Mouse (Mus musculus) hindbrain, embryonic 13.5 days (tissue): Measurements from ENCODE around the gene Dph7. TPM values are rescaled to one million over a fixed set of nuclear protein-coding genes. Genes with fewer than 3 reads are reported as not detected.
"Not testable (repeated sequence)": the region's sequence is repeated elsewhere in the genome, so short reads cannot be mapped to it uniquely, and the experiment has no call there.

Source experiments
- ATAC-seq: fragments of 200-750 bp; cut with Nextera tagmentation; 2 replicates; pipeline ENCODE4 v1.8.0; 2017; ENCODE audit warnings: moderate TSS enrichment; ENCODE audit not compliant: low FRiP score
- H3K27ac ChIP-seq: fragments of 300-500 bp; sonication (generic); 2 replicates; pipeline ENCODE4 v1.5.1; 2015; ENCODE audit warnings: inconsistent platforms, mild to moderate bottlenecking, moderate library complexity
- H3K27me3 ChIP-seq: fragments of 300-500 bp; sonication (generic); 2 replicates; pipeline ENCODE4 v1.6.1; 2015; ENCODE audit warnings: mild to moderate bottlenecking, inconsistent platforms
- H3K36me3 ChIP-seq: fragments of 300-500 bp; sonication (generic); 2 replicates; pipeline ENCODE4 v1.6.1; 2015; ENCODE audit warnings: mild to moderate bottlenecking, inconsistent platforms
- H3K4me1 ChIP-seq: fragments of 300-500 bp; sonication (generic); replicated peaks from 2 replicates; pipeline ENCODE4 v1.6.1; 2015; ENCODE audit warnings: inconsistent platforms
- H3K4me2 ChIP-seq: fragments of 300-500 bp; sonication (generic); 2 replicates; pipeline ENCODE4 v1.6.1; 2015; ENCODE audit warnings: inconsistent platforms, mild to moderate bottlenecking, moderate library complexity
- H3K4me3 ChIP-seq: fragments of 300-500 bp; sonication (generic); 2 replicates; pipeline ENCODE4 v1.5.1; 2015; ENCODE audit warnings: mild to moderate bottlenecking, inconsistent platforms
- H3K9ac ChIP-seq: fragments of 300-500 bp; sonication (generic); 2 replicates; pipeline ENCODE4 v1.6.1; 2015; ENCODE audit warnings: mild to moderate bottlenecking, inconsistent platforms
- H3K9me3 ChIP-seq: fragments of 300-500 bp; sonication (generic); 2 replicates; pipeline ENCODE4 v1.6.1; 2016; ENCODE audit warnings: inconsistent platforms
- WGBS: fragments of 180-500 bp; shearing (Covaris S2); methylation state at CpG from one replicate; pipeline ENCODE4 v1.1.7; 2015; 5-methylcytosine and 5-hydroxymethylcytosine counted together
- polyA plus RNA-seq: library from polyadenylated mRNA; unstranded; fragments of >200 nt; fragmentation: Nextera tagmentation; extraction: Ambion mirVana; gene quantifications from 2 replicates; pipeline ENCODE4 v1.2.1, GENCODE M21; 2015

The Dph7 gene
- polyA plus RNA-seq, 1 experiment from 2014 or later: 36.0 TPM

GRCm38 (mm10) chr2:24934441-24934963, 27.7 kb upstream of the Dph7 start:
- 4% methylated on average over 19 of the region's 19 CpGs for WGBS
- no peaks in the 10 kb centered on the region for H3K9me3 ChIP-seq

GRCm38 (mm10) chr2:24935057-24935796, 27.0 kb upstream of the Dph7 start, which contains the start of gene Arrdc1:
Arrdc1 (minus strand) TSS chr2:24935252.
- WGBS: under 1% methylated on average over 48 of the region's 49 CpGs
- H3K4me2 ChIP-seq: peak within 1 kb of the TSS; percentile 86
- ATAC-seq: peak; percentile 88
- peaks cover 25% of the 10 kb centered on the region; the same call in 1 of the 2 replicates for H3K27me3 ChIP-seq
- H3K27ac ChIP-seq: peak within 1 kb of the TSS; percentile 35; the same call in 1 of the 2 replicates
- H3K36me3 ChIP-seq: no peaks in the 10 kb centered on the region
- no peaks in the 10 kb centered on the region for H3K9me3 ChIP-seq
- H3K4me1 ChIP-seq: peaks cover 26% of the 10 kb centered on the region
- H3K4me3 ChIP-seq: peak within 1 kb of the TSS; percentile 64
- peak within 1 kb of the TSS; percentile 82 for H3K9ac ChIP-seq

More at GRCm38 (mm10) chr2:24934441-24934963, 27.7 kb upstream of the Dph7 start:
- peaks cover 26% of the 10 kb centered on the region for H3K4me1 ChIP-seq
- peak overlapping the region; percentile 35; the same call in 1 of the 2 replicates for H3K27ac ChIP-seq
- H3K36me3 ChIP-seq: no peaks in the 10 kb centered on the region
- peak overlapping the region; percentile 86 for H3K4me2 ChIP-seq
- ATAC-seq: peak; percentile 49; the same call in 1 of the 2 replicates
- peaks cover 25% of the 10 kb centered on the region for H3K27me3 ChIP-seq
- H3K4me3 ChIP-seq: peak overlapping the region; percentile 64
- H3K9ac ChIP-seq: peak overlapping the region; percentile 82

GRCm38 (mm10) chr2:24942092-24942491, 20.1 kb upstream of the Dph7 start:
- Histone ChIP-seq H3K9me3 (no peaks in the 10 kb centered on the region), H3K36me3 (no peaks in the 10 kb centered on the region), H3K4me2 (no peak overlapping the region), H3K9ac (no peak overlapping the region), H3K4me3 (no peak overlapping the region), H3K27me3 (0 out of 2 replicates have a peak, but pooled peaks cover 8% of the 10 kb centered on the region), H3K27ac (no peak overlapping the region), H3K4me1 (no peaks in the 10 kb centered on the region)
- no peak for ATAC-seq
- 76% methylated on average over 4 of the region's 4 CpGs for WGBS

GRCm38 (mm10) chr2:24944304-24944703, 17.9 kb upstream of the Dph7 start:
- H3K4me1 ChIP-seq, H3K27ac ChIP-seq, H3K27me3 ChIP-seq, H3K4me2 ChIP-seq, ATAC-seq, H3K9me3 ChIP-seq, H3K36me3 ChIP-seq, H3K9ac ChIP-seq, H3K4me3 ChIP-seq: not testable (repeated sequence)
- 56% methylated on average over 2 of the region's 2 CpGs for WGBS

GRCm38 (mm10) chr2:24949421-24950188, 12.6 kb upstream of the Dph7 start, which contains the start of gene Zmynd19:
Zmynd19 (plus strand) TSS chr2:24949792.
- Histone ChIP-seq H3K36me3 (peaks cover 30% of the 10 kb centered on the region), H3K9me3 (no peaks in the 10 kb centered on the region), H3K9ac (peak within 1 kb of the TSS; percentile 97), H3K27me3 (no peaks in the 10 kb centered on the region), H3K4me1 (peaks cover 19% of the 10 kb centered on the region), H3K27ac (peak within 1 kb of the TSS; percentile 80), H3K4me3 (peak within 1 kb of the TSS; percentile 98), H3K4me2 (peak within 1 kb of the TSS; percentile 97)
- peak; percentile 98 for ATAC-seq
- under 1% methylated on average over 103 of the region's 108 CpGs for WGBS

GRCm38 (mm10) chr2:24950189-24950535, 12.0 kb upstream of the Dph7 start:
- peaks cover 36% of the 10 kb centered on the region for H3K36me3 ChIP-seq
- H3K4me3 ChIP-seq: peak overlapping the region; percentile 98
- WGBS: 1% methylated on average over 31 of the region's 31 CpGs
- peak overlapping the region; percentile 78 for H3K27ac ChIP-seq
- peak overlapping the region; percentile 97 for H3K4me2 ChIP-seq
- H3K4me1 ChIP-seq: peaks cover 19% of the 10 kb centered on the region
- no peaks in the 10 kb centered on the region for H3K9me3 ChIP-seq
- H3K27me3 ChIP-seq: no peaks in the 10 kb centered on the region
- no peak; the same call in none of the 2 replicates for ATAC-seq
- H3K9ac ChIP-seq: peak overlapping the region; percentile 97

GRCm38 (mm10) chr2:24952537-24953055, 9.6 kb upstream of the Dph7 start:
- Histone ChIP-seq H3K4me2 (no peak overlapping the region), H3K27ac (no peak overlapping the region), H3K4me3 (no peak overlapping the region), H3K4me1 (peaks cover 19% of the 10 kb centered on the region), H3K9me3 (no peaks in the 10 kb centered on the region), H3K36me3 (peaks cover 60% of the 10 kb centered on the region), H3K27me3 (no peaks in the 10 kb centered on the region), H3K9ac (no peak overlapping the region)
- ATAC-seq: no peak
- 88% methylated on average over 4 of the region's 4 CpGs for WGBS

GRCm38 (mm10) chr2:24960910-24961309, 1.3 kb upstream of the Dph7 start:
- ATAC-seq: no peak
- Histone ChIP-seq H3K4me2 (no peak overlapping the region), H3K27me3 (no peaks in the 10 kb centered on the region), H3K27ac (no peak overlapping the region), H3K4me3 (no peak overlapping the region), H3K9ac (no peak overlapping the region), H3K9me3 (no peaks in the 10 kb centered on the region), H3K4me1 (peaks cover 13% of the 10 kb centered on the region), H3K36me3 (peaks cover 61% of the 10 kb centered on the region)
- WGBS: 34% methylated on average over 3 of the region's 3 CpGs

- H3K4me1 ChIP-seq: peaks cover 15% of the 10 kb centered on the region
- peaks cover 69% of the 10 kb centered on the region for H3K36me3 ChIP-seq
- no peak overlapping the region for H3K4me3 ChIP-seq
- H3K4me2 ChIP-seq: no peak overlapping the region
- H3K27me3 ChIP-seq: no peaks in the 10 kb centered on the region
- H3K9me3 ChIP-seq: no peaks in the 10 kb centered on the region
- ATAC-seq: no peak
- H3K9ac ChIP-seq: no peak overlapping the region
- 85% methylated on average over 4 of the region's 4 CpGs for WGBS
- no peak overlapping the region for H3K27ac ChIP-seq
Measured at GRCm38 (mm10) chr2:24970386-24970785, 8.2 kb downstream of the Dph7 start.

- Histone ChIP-seq H3K9ac (peak overlapping the region; percentile 89), H3K27ac (peak overlapping the region; percentile 94), H3K36me3 (peaks cover 38% of the 10 kb centered on the region), H3K4me1 (peaks cover 25% of the 10 kb centered on the region), H3K4me3 (peak overlapping the region; percentile 83), H3K4me2 (peak overlapping the region; percentile 94)
- under 1% methylated on average over 17 of the region's 17 CpGs for WGBS
- not testable (repeated sequence) for H3K9me3 ChIP-seq, H3K27me3 ChIP-seq, ATAC-seq
Measured at GRCm38 (mm10) chr2:24974452-24974851, 12.3 kb downstream of the Dph7 start.

- Histone ChIP-seq H3K36me3 (peaks cover 31% of the 10 kb centered on the region), H3K4me2 (peak within 1 kb of the TSS; percentile 94), H3K9ac (peak within 1 kb of the TSS; percentile 89), H3K4me1 (peaks cover 25% of the 10 kb centered on the region), H3K4me3 (peak within 1 kb of the TSS; percentile 83), H3K27ac (peak within 1 kb of the TSS; percentile 94), H3K9me3 (no peaks in the 10 kb centered on the region), H3K27me3 (no peaks in the 10 kb centered on the region)
- peak; percentile 100 for ATAC-seq
- under 1% methylated on average over 64 of the region's 64 CpGs for WGBS
Measured at GRCm38 (mm10) chr2:24974906-24975703, 12.9 kb downstream of the Dph7 start, which contains the start of gene Mrpl41. Mrpl41 (minus strand) TSS chr2:24975098.
